Mouse (Mus musculus) MEL (cell line): ENCODE measurements at regions not wholly inside any gene's neighbourhood (a gene's known extent, or its start where the extent isn't known, plus 50 kb on each side); places are given as distances from the start of the nearest gene placed in this dataset.

ENCODE experiments used
- DNase-seq: peaks from one replicate; pipeline ENCODE4 v3.0.0; 2011; ENCODE audit warnings: low read depth, low spot score
- H3K27ac ChIP-seq: 2 replicates; pipeline ENCODE4 v1.5.1; 2012; ENCODE audit warnings: low read depth, mild to moderate bottlenecking, control low read depth, low read length, moderate library complexity; ENCODE audit not compliant: control insufficient read depth
- H3K27me3 ChIP-seq, 2 experiments: fragments of 150-350 bp in 1 of 2; sonication (generic) in 1 of 2; 2 replicates each; pipeline ENCODE4 v1.6.1; 2012; ENCODE audit warnings: low read length in 2 of 2, mild to moderate bottlenecking in 2 of 2, improper control_type of control experiment in 1 of 2, moderate library complexity in 1 of 2; ENCODE audit not compliant: insufficient read depth in 2 of 2, control insufficient read depth in 1 of 2
- H3K36me3 ChIP-seq, 2 experiments: 2 replicates each; pipeline ENCODE4 v1.6.1; 2012 to 2014; ENCODE audit warnings: low read length in 2 of 2, improper control_type of control experiment in 1 of 2, inconsistent platforms in 1 of 2, mild to moderate bottlenecking in 1 of 2; ENCODE audit not compliant: insufficient read depth in 2 of 2, control insufficient read depth in 1 of 2
- H3K4me1 ChIP-seq, 2 experiments: fragments of 150-350 bp in 1 of 2; sonication (generic) in 1 of 2; 2 replicates each; pipeline ENCODE4 v1.6.1; 2012; ENCODE audit warnings: low read length in 2 of 2, improper control_type of control experiment in 1 of 2, mild to moderate bottlenecking in 1 of 2; ENCODE audit not compliant: insufficient read depth in 2 of 2, control insufficient read depth in 1 of 2
- H3K4me3 ChIP-seq, 2 experiments: fragments of 150-350 bp in 1 of 2; sonication (generic) in 1 of 2; 2 replicates each; pipeline ENCODE4 v1.5.1; 2012; ENCODE audit warnings: low read depth in 2 of 2, low read length in 2 of 2, mild to moderate bottlenecking in 2 of 2, moderate library complexity in 2 of 2, control low read depth in 1 of 2, improper control_type of control experiment in 1 of 2; ENCODE audit not compliant: control insufficient read depth in 1 of 2, insufficient read depth in 1 of 2
- H3K79me2 ChIP-seq: 2 replicates; pipeline ENCODE4 v1.6.1; 2012; ENCODE audit warnings: mild to moderate bottlenecking, low read length, moderate library complexity; ENCODE audit not compliant: control insufficient read depth, poor library complexity, insufficient read depth
- H3K9ac ChIP-seq: 2 replicates; pipeline ENCODE4 v1.6.1; 2012; ENCODE audit warnings: low read depth, mild to moderate bottlenecking, control low read depth, low read length, moderate library complexity; ENCODE audit not compliant: control insufficient read depth, poor library complexity, severe bottlenecking
- H3K9me3 ChIP-seq: fragments of 150-350 bp; sonication (generic); replicated peaks from 2 replicates; pipeline ENCODE4 v1.6.1; 2012; ENCODE audit warnings: mild to moderate bottlenecking, low read length, improper control_type of control experiment, moderate library complexity; ENCODE audit not compliant: insufficient read depth
- ELF1 ChIP-seq: IDR thresholded peaks from 2 replicates; pipeline ENCODE4 v1.6.1; 2014; ENCODE audit warnings: low read depth, mild to moderate bottlenecking, inconsistent platforms, low read length, improper control_type of control experiment, moderate library complexity
- EP300 ChIP-seq, 2 experiments: IDR thresholded peaks; 2 replicates each; pipeline ENCODE4 v1.6.1; 2011; ENCODE audit warnings: improper control_type of control experiment in 2 of 2, low read length in 2 of 2, low read depth in 1 of 2, mild to moderate bottlenecking in 1 of 2
- GABPA ChIP-seq: IDR thresholded peaks from 2 replicates; pipeline ENCODE4 v1.6.1; 2012; ENCODE audit warnings: low read depth, mild to moderate bottlenecking, inconsistent platforms, low read length, improper control_type of control experiment, moderate library complexity
- GATA1 ChIP-seq: IDR thresholded peaks from 2 replicates; pipeline ENCODE4 v1.6.1; 2011; ENCODE audit warnings: low read depth, low read length, improper control_type of control experiment
- JUND ChIP-seq: IDR thresholded peaks from 2 replicates; pipeline ENCODE4 v1.6.1; 2011; ENCODE audit warnings: low read depth, mild to moderate bottlenecking, improper control_type of control experiment, low read length
- KAT2A ChIP-seq: conservative IDR thresholded peaks from 2 replicates; pipeline ENCODE4 v1.6.1; 2012; ENCODE audit warnings: low read depth, low read length, improper control_type of control experiment, inconsistent platforms
- MAFK ChIP-seq: IDR thresholded peaks from 2 replicates; pipeline ENCODE4 v1.6.1; 2011; ENCODE audit warnings: low read depth, mild to moderate bottlenecking, low read length, improper control_type of control experiment, borderline replicate concordance
- MAX ChIP-seq: IDR thresholded peaks from 2 replicates; pipeline ENCODE4 v1.6.1; 2011; ENCODE audit warnings: low read length, improper control_type of control experiment
- MAZ ChIP-seq: IDR thresholded peaks from 2 replicates; pipeline ENCODE4 v1.6.1; 2012; ENCODE audit warnings: low read depth, mild to moderate bottlenecking, inconsistent platforms, low read length, improper control_type of control experiment
- MYB ChIP-seq: IDR thresholded peaks from 2 replicates; pipeline ENCODE4 v1.6.1; 2011; ENCODE audit warnings: mild to moderate bottlenecking, low read depth, low read length, improper control_type of control experiment
- MYC ChIP-seq: IDR thresholded peaks from 2 replicates; pipeline ENCODE4 v1.6.1; 2011; ENCODE audit warnings: low read depth, mild to moderate bottlenecking, low read length, improper control_type of control experiment, moderate library complexity
- NELFE ChIP-seq: IDR thresholded peaks from 2 replicates; pipeline ENCODE4 v1.6.1; 2011; ENCODE audit warnings: low read depth, low read length, improper control_type of control experiment
- NRF1 ChIP-seq: IDR thresholded peaks from 2 replicates; pipeline ENCODE4 v1.6.1; 2014; ENCODE audit warnings: low read depth, mild to moderate bottlenecking, inconsistent platforms, low read length, improper control_type of control experiment, moderate library complexity; ENCODE audit not compliant: poor library complexity, insufficient read depth, severe bottlenecking
- SIN3A ChIP-seq: IDR thresholded peaks from 2 replicates; pipeline ENCODE4 v1.6.1; 2012; ENCODE audit warnings: low read length, improper control_type of control experiment, inconsistent platforms
- SMC3 ChIP-seq: IDR thresholded peaks from 2 replicates; pipeline ENCODE4 v1.6.1; 2011; ENCODE audit warnings: low read depth, low read length, improper control_type of control experiment
- TAL1 ChIP-seq: IDR thresholded peaks from 2 replicates; pipeline ENCODE4 v1.6.1; 2012; ENCODE audit warnings: mild to moderate bottlenecking, inconsistent platforms, low read length, moderate library complexity, mixed read lengths
- TBP ChIP-seq: IDR thresholded peaks from 2 replicates; pipeline ENCODE4 v1.8.0; 2011; ENCODE audit warnings: low read depth, low read length, improper control_type of control experiment
- UBTF ChIP-seq: IDR thresholded peaks from 2 replicates; pipeline ENCODE4 v1.6.1; 2012; ENCODE audit warnings: low read depth, mild to moderate bottlenecking, inconsistent platforms, low read length, improper control_type of control experiment, moderate library complexity, borderline replicate concordance; ENCODE audit not compliant: insufficient read depth
- ZC3H11A ChIP-seq: IDR thresholded peaks from 2 replicates; pipeline ENCODE4 v1.6.1; 2012; ENCODE audit warnings: low read depth, mild to moderate bottlenecking, inconsistent platforms, low read length, improper control_type of control experiment
- ZKSCAN1 ChIP-seq: IDR thresholded peaks from 2 replicates; pipeline ENCODE4 v1.6.1; 2012; ENCODE audit warnings: low read depth, mild to moderate bottlenecking, inconsistent platforms, low read length, improper control_type of control experiment, moderate library complexity
- ZMIZ1 ChIP-seq: IDR thresholded peaks from 2 replicates; pipeline ENCODE4 v1.6.1; 2012; ENCODE audit warnings: low read depth, mild to moderate bottlenecking, inconsistent platforms, low read length, improper control_type of control experiment, moderate library complexity
- ZNF384 ChIP-seq: IDR thresholded peaks from 2 replicates; pipeline ENCODE4 v1.6.1; 2012; ENCODE audit warnings: low read depth, mild to moderate bottlenecking, inconsistent platforms, low read length, improper control_type of control experiment

DNA sequence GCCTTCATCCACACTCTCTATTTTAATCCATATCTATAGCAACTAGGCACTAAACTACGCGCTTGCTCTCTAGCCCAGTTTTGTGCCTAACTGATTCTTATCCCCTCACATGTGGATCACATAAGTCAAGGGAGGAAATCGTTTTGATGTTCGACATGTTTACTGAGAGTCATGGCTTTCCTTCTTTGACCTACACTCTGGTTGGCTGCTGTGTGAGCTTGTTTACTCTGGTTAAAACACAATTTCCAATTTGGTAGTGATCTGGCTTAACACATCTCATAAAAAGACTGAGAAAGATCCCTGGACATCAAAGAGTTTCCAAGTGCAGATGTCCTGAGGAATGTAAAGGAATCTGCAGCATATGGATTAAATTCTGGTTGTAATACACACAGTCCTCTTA is 376.6 kb downstream of the Tmem38b start:
- H3K4me3 ChIP-seq: no peak overlapping the region
- no peaks in the 10 kb centered on the region for H3K4me1 ChIP-seq
- TF ChIP-seq ZNF384: no peak
- TF ChIP-seq GABPA: no peak
- no peak for TF ChIP-seq ELF1
- no peak for TF ChIP-seq MAX
- TF ChIP-seq NELFE: no peak
- TF ChIP-seq ZMIZ1: no peak
- no peak for TF ChIP-seq MYC
- no peak for TF ChIP-seq MAZ
- TF ChIP-seq, all 39 proteins: peak for 0
- Histone ChIP-seq H3K36me3 (no peaks in the 10 kb centered on the region), H3K27me3 (no peaks in the 10 kb centered on the region), H3K9ac (no peak overlapping the region), H3K27ac (no peak overlapping the region), H3K79me2 (no peaks in the 10 kb centered on the region), H3K9me3 (no peaks in the 10 kb centered on the region)
- DNase-seq: no peak

DNA sequence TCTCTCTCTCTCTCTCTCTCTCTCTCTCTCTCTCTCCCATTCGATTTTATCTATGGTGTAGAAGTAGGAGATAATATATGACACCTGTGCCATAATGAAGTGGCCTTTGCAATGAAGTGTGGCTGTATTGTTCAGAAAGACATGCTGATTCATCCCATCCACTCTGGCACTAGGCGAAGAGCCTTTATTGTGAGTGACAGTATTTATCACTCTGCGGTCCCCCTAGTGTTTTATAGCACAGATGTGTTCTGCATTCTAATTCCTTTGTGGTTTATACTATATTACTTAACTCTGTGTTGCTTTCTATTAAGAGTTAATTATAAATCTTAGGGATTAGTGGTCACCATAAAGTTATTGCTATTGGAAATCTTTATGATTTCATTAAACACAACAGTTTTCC is 398.7 kb downstream of the Tmem38b start:
- Histone ChIP-seq H3K9me3 (no peaks in the 10 kb centered on the region), H3K4me3 (no peak overlapping the region), H3K27me3 (no peaks in the 10 kb centered on the region), H3K4me1 (no peaks in the 10 kb centered on the region), H3K9ac (no peak overlapping the region), H3K79me2 (no peaks in the 10 kb centered on the region), H3K27ac (no peak overlapping the region), H3K36me3 (no peaks in the 10 kb centered on the region)
- no peak for DNase-seq
- TF ChIP-seq UBTF (no peak), TAL1 (no peak), MAZ (no peak), SMC3 (no peak), ZC3H11A (no peak), NELFE (no peak), NRF1 (no peak), MYB (no peak), EP300 (IDR thresholded peaks at IDR 0.05; ENCODE audit: low read depth in 1 of 2, low read length in 2 of 2) (no peak), JUND (no peak), ZKSCAN1 (no peak), MAFK (no peak), ZMIZ1 (no peak), TBP (no peak), MYC (no peak), MAX (no peak), GATA1 (no peak), SIN3A (no peak), KAT2A (no peak)
- TF ChIP-seq, all 39 proteins: peak for 0
